Mouse (Mus musculus) cortical plate, adult 2 months (tissue): ENCODE data around the gene Podnl1. TPM values are rescaled to one million over a fixed set of nuclear protein-coding genes. Genes with fewer than 3 reads are reported as not detected.

Experiments used
- H3K27ac ChIP-seq: fragments of 200-500 bp; 2 replicates; pipeline ENCODE4 v1.5.1; 2012; ENCODE audit warnings: low read length, control low read depth, inconsistent platforms; ENCODE audit not compliant: insufficient read depth
- H3K4me1 ChIP-seq: fragments of 200-500 bp; 2 replicates; pipeline ENCODE4 v1.6.1; 2011; ENCODE audit warnings: low read length; ENCODE audit not compliant: control insufficient read depth, insufficient read depth
- H3K4me3 ChIP-seq: fragments of 200-500 bp; 2 replicates; pipeline ENCODE4 v1.5.1; 2011; ENCODE audit warnings: mild to moderate bottlenecking, low read length, control low read depth; ENCODE audit not compliant: insufficient read depth
- CTCF ChIP-seq: fragments of 200-500 bp; IDR thresholded peaks from 2 replicates; pipeline ENCODE4 v1.5.1; 2011; ENCODE audit warnings: mild to moderate bottlenecking, control low read depth, low read length; ENCODE audit not compliant: insufficient read depth; ENCODE audit errors: extremely low read depth
- POLR2A ChIP-seq: fragments of 200-500 bp; IDR thresholded peaks from 2 replicates; pipeline ENCODE4 v1.6.1; 2011; ENCODE audit warnings: mild to moderate bottlenecking, low read length, control low read depth; ENCODE audit not compliant: insufficient read depth; ENCODE audit errors: extremely low read depth
- polyA plus RNA-seq: library from polyadenylated mRNA; depleted of rRNA; stranded (reverse); fragments of >200 nt; gene quantifications from 2 replicates; pipeline ENCODE4 v1.2.3, GENCODE M21; 2012

Podnl1 gene
- polyA plus RNA-seq, 1 experiment: not detected

GRCm38 (mm10) chr8:84098376-84098775 lies 27.4 kb upstream of the Podnl1 start:
- Histone ChIP-seq H3K4me3 (no peak overlapping the region), H3K27ac (no peak overlapping the region), H3K4me1 (no peaks in the 10 kb centered on the region)
- no peak for TF ChIP-seq CTCF
- TF ChIP-seq POLR2A: no peak

- TF ChIP-seq POLR2A: no peak
- no peak for TF ChIP-seq CTCF
- Histone ChIP-seq H3K27ac (no peak overlapping the region), H3K4me1 (no peaks in the 10 kb centered on the region), H3K4me3 (no peak overlapping the region)
These were observed 24.1 kb upstream of the Podnl1 start for GRCm38 (mm10) chr8:84101476-84102270.

- TF ChIP-seq CTCF (no peak), POLR2A (no peak)
- no peak overlapping the region for H3K27ac ChIP-seq
- H3K4me3 ChIP-seq: peak overlapping the region; percentile 56
- no peaks in the 10 kb centered on the region for H3K4me1 ChIP-seq
These were observed 22.2 kb upstream of the Podnl1 start for GRCm38 (mm10) chr8:84103601-84104000.

- Histone ChIP-seq H3K4me3 (peak overlapping the region; percentile 56), H3K27ac (no peak overlapping the region), H3K4me1 (no peaks in the 10 kb centered on the region)
- TF ChIP-seq CTCF (no peak), POLR2A (no peak)
These were observed 21.6 kb upstream of the Podnl1 start for GRCm38 (mm10) chr8:84104221-84104620.

GRCm38 (mm10) chr8:84104697-84105609 lies 20.8 kb upstream of the Podnl1 start, which contains the start of gene Dcaf15:
Dcaf15 (minus strand) TSS chr8:84104768.
- Histone ChIP-seq H3K4me1 (no peaks in the 10 kb centered on the region), H3K27ac (no peak within 1 kb of the TSS), H3K4me3 (peak within 1 kb of the TSS; percentile 56)
- TF ChIP-seq CTCF (no peak), POLR2A (peak; percentile 67; the same call in 1 of the 2 replicates)

- no peak overlapping the region for H3K4me3 ChIP-seq
- H3K4me1 ChIP-seq: no peaks in the 10 kb centered on the region
- no peak overlapping the region for H3K27ac ChIP-seq
- TF ChIP-seq CTCF (no peak), POLR2A (no peak)
These were observed 20.1 kb upstream of the Podnl1 start for GRCm38 (mm10) chr8:84105676-84106075.

- H3K4me3 ChIP-seq: no peak overlapping the region
- TF ChIP-seq POLR2A: no peak
- no peak for TF ChIP-seq CTCF
- no peaks in the 10 kb centered on the region for H3K4me1 ChIP-seq
- H3K27ac ChIP-seq: no peak overlapping the region
These were observed 19.4 kb upstream of the Podnl1 start for GRCm38 (mm10) chr8:84106216-84107040.

- no peaks in the 10 kb centered on the region for H3K4me1 ChIP-seq
- H3K27ac ChIP-seq: no peak overlapping the region
- TF ChIP-seq POLR2A (no peak), CTCF (no peak)
- no peak overlapping the region for H3K4me3 ChIP-seq
These were observed 10.1 kb upstream of the Podnl1 start for GRCm38 (mm10) chr8:84115646-84116045.

- Histone ChIP-seq H3K27ac (no peak overlapping the region), H3K4me3 (no peak overlapping the region), H3K4me1 (no peaks in the 10 kb centered on the region)
- TF ChIP-seq POLR2A (no peak), CTCF (no peak)
These were observed 3.6 kb upstream of the Podnl1 start for GRCm38 (mm10) chr8:84122151-84122550.

GRCm38 (mm10) chr8:84126742-84127141 lies 953 bp downstream of the Podnl1 start:
- H3K4me3 ChIP-seq: no peak overlapping the region
- TF ChIP-seq CTCF (no peak), POLR2A (no peak)
- H3K4me1 ChIP-seq: no peaks in the 10 kb centered on the region
- no peak overlapping the region for H3K27ac ChIP-seq
